Mouse (Mus musculus) lung, adult 2 months (tissue): ENCODE data around the gene Bysl.

Experiments used
- CTCF ChIP-seq: fragments of 200-500 bp; IDR thresholded peaks from 2 replicates; pipeline ENCODE4 v1.5.1; 2011; ENCODE audit warnings: mild to moderate bottlenecking, low read length, control low read depth; ENCODE audit not compliant: insufficient read depth
- POLR2A ChIP-seq: fragments of 200-500 bp; IDR thresholded peaks from 2 replicates; pipeline ENCODE4 v1.6.1; 2011; ENCODE audit warnings: low read depth, mild to moderate bottlenecking, control low read depth, low read length, borderline replicate concordance; ENCODE audit errors: extremely low read depth

- no peak for TF ChIP-seq POLR2A
- TF ChIP-seq CTCF: no peak
These were observed 2.1 kb downstream of the Bysl start for GRCm38 (mm10) chr17:47609182-47609581.
